Mouse (Mus musculus): ENCODE measurements around the gene Fam234b. TPM values are rescaled to one million over a fixed set of nuclear protein-coding genes. Genes with fewer than 3 reads are reported as not detected.

Gene Fam234b
- polyA plus RNA-seq, 1 experiment from 2014 or later, result 110 TPM

DNA sequence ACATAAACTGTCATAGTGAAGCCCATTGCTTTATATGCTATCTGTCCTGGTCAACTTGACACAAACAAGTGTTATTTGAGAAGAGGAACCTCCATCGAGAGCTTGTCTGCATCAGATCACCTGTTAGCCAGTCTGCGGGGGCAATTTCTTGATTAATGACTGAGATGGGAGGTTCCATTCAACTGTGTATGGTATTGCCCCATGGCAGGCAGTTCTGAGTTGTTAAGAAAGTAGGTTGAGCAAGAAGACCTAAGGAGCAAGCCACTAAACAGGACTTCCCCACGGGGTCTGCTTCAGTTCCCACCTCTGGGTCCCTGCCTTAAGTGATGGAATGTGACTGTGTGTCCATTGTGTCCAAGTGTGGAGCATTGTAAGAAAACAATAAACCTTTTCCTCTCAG lies 28.5 kb upstream of the Fam234b start:
- Histone ChIP-seq H3K4me3 (ENCODE audit: low read length) (no peak overlapping the region), H3K27ac (ENCODE audit: low read depth, low read length) (no peak overlapping the region), H3K9ac (ENCODE audit: low read depth, low read length) (no peak overlapping the region), H3K4me1 (ENCODE audit: control insufficient read depth, insufficient read depth, low read depth, low read length) (peaks cover 2% of the 10 kb centered on the region; the same call in 1 of the 2 replicates), H3K36me3 (ENCODE audit: control insufficient read depth, insufficient read depth, low read length) (no peaks in the 10 kb centered on the region), H3K9me3 (ENCODE audit: control insufficient read depth, low read length) (no peaks in the 10 kb centered on the region), H3K4me2 (ENCODE audit: low read length) (no peak overlapping the region), H3K27me3 (replicated peaks; ENCODE audit: control insufficient read depth, insufficient read depth, low read length) (no peaks in the 10 kb centered on the region; the same call in 1 of the 2 replicates)
- ATAC-seq, result no peak
- 85% methylated on average over 3 of the region's 3 CpGs for WGBS

DNA sequence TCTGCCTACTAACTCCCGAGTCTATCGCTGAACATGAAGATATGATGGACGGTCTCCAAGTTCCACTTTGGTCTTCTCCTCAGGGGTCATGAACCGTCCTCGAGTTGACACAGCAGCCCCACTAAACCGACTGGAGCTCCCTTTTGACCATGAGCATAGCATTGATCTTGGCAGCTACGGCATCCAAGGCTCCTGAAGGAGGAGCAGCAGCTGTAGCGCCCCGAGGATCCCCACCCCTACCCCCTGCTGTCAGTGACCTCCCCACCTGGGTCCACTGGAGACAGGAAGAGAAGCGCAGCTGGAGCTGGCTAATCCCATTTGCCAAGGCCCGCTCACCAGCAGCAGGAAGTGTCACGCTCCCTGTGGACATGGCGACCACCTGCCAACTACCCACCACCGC lies 26.0 kb upstream of the Fam234b start:
- Histone ChIP-seq H3K27me3 (replicated peaks; ENCODE audit: control insufficient read depth, insufficient read depth, low read length) (no peaks in the 10 kb centered on the region), H3K36me3 (ENCODE audit: control insufficient read depth, insufficient read depth, low read length) (no peaks in the 10 kb centered on the region), H3K27ac (ENCODE audit: low read depth, low read length) (no peak overlapping the region), H3K4me2 (ENCODE audit: low read length) (no peak overlapping the region), H3K9ac (ENCODE audit: low read depth, low read length) (no peak overlapping the region), H3K4me3 (ENCODE audit: low read length) (no peak overlapping the region), H3K4me1 (ENCODE audit: control insufficient read depth, insufficient read depth, low read depth, low read length) (peaks cover 2% of the 10 kb centered on the region; the same call in 1 of the 2 replicates), H3K9me3 (ENCODE audit: control insufficient read depth, low read length) (no peaks in the 10 kb centered on the region)
- 73% methylated on average over 14 of the region's 14 CpGs for WGBS
- no peak for ATAC-seq

DNA sequence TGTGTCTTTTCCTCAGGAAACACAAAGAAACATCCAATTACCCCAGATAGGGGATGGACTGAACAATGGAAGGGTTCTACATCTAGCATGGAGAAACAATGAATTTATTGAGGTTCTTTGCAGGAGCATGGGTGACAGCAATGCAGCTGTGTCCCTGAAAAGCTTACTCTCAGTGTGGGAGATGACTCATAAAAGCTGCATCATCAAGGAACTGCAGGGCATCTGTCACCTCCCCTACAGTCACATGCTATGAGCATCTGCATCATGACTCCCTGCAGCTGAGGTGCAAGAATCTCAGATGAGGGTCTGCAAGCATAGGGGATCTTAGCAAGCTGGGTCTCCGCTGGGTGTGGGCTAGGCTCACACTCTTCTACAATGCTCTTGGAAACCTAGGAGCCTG lies 22.8 kb upstream of the Fam234b start:
- Histone ChIP-seq H3K27me3 (replicated peaks; ENCODE audit: control insufficient read depth, insufficient read depth, low read length) (no peaks in the 10 kb centered on the region), H3K4me2 (ENCODE audit: low read length) (no peak overlapping the region), H3K36me3 (ENCODE audit: control insufficient read depth, insufficient read depth, low read length) (no peaks in the 10 kb centered on the region), H3K9me3 (ENCODE audit: control insufficient read depth, low read length) (no peaks in the 10 kb centered on the region), H3K4me1 (ENCODE audit: control insufficient read depth, insufficient read depth, low read depth, low read length) (no peaks in the 10 kb centered on the region), H3K4me3 (ENCODE audit: low read length) (no peak overlapping the region), H3K9ac (ENCODE audit: low read depth, low read length) (no peak overlapping the region), H3K27ac (ENCODE audit: low read depth, low read length) (no peak overlapping the region)
- no peak for ATAC-seq
- WGBS, result 95% methylated on average over 1 of the region's 1 CpGs

DNA sequence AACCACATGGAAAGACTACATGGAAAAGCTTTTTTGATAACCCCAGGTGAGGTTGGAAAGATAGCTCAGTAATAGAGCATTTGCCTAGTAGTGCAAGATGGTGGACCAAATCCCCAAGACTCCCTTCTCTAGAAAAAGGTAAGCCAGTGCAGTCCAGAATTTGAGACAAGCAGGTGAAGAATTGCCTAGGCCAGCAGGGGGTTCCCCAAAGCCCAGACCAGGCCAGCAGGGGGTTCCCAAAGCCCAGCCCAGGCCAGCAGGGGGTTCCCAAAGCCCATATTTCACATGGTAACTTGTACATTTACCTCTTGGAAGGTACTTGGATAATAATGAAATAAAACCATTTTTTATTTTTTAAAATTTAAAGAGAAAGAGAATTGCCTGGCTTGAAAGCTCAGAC lies 20.5 kb upstream of the Fam234b start:
- no peak overlapping the region for H3K4me3 ChIP-seq (ENCODE audit: low read length)
- ATAC-seq, result no peak
- no peak overlapping the region for H3K9ac ChIP-seq (ENCODE audit: low read depth, low read length)
- H3K27ac ChIP-seq (ENCODE audit: low read depth, low read length), result no peak overlapping the region
- H3K9me3 ChIP-seq (ENCODE audit: control insufficient read depth, low read length), result no peaks in the 10 kb centered on the region
- no peaks in the 10 kb centered on the region for H3K27me3 ChIP-seq (replicated peaks; ENCODE audit: control insufficient read depth, insufficient read depth, low read length)
- no peaks in the 10 kb centered on the region for H3K4me1 ChIP-seq (ENCODE audit: control insufficient read depth, insufficient read depth, low read depth, low read length)
- H3K4me2 ChIP-seq (ENCODE audit: low read length), result no peak overlapping the region
- H3K36me3 ChIP-seq (ENCODE audit: control insufficient read depth, insufficient read depth, low read length), result no peaks in the 10 kb centered on the region

DNA sequence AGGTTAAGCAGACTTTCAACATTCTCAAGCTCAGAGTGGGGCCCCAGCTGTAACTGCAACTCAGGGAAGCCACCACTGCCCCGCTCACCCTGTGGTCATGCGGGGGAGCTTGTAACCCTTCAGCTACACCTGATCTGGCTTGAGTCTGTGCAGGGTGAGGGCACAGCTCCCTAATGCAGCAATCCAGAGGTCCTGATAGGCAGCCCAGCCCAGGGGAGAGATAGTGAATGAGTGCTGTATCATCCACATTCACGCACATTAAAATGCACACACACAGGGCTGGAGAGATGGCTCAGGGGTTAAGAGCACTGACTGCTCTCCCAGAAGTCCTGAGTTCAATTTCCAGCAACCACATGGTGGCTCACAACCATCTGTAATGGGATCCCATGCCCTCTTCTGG lies 19.2 kb upstream of the Fam234b start:
- Histone ChIP-seq H3K36me3 (ENCODE audit: control insufficient read depth, insufficient read depth, low read length) (no peaks in the 10 kb centered on the region), H3K9me3 (ENCODE audit: control insufficient read depth, low read length) (no peaks in the 10 kb centered on the region), H3K4me3 (ENCODE audit: low read length) (no peak overlapping the region), H3K9ac (ENCODE audit: low read depth, low read length) (no peak overlapping the region), H3K27ac (ENCODE audit: low read depth, low read length) (no peak overlapping the region), H3K4me2 (ENCODE audit: low read length) (no peak overlapping the region), H3K4me1 (ENCODE audit: control insufficient read depth, insufficient read depth, low read depth, low read length) (no peaks in the 10 kb centered on the region), H3K27me3 (replicated peaks; ENCODE audit: control insufficient read depth, insufficient read depth, low read length) (no peaks in the 10 kb centered on the region)
- ATAC-seq, result no peak
- 54% methylated on average over 3 of the region's 3 CpGs for WGBS

DNA sequence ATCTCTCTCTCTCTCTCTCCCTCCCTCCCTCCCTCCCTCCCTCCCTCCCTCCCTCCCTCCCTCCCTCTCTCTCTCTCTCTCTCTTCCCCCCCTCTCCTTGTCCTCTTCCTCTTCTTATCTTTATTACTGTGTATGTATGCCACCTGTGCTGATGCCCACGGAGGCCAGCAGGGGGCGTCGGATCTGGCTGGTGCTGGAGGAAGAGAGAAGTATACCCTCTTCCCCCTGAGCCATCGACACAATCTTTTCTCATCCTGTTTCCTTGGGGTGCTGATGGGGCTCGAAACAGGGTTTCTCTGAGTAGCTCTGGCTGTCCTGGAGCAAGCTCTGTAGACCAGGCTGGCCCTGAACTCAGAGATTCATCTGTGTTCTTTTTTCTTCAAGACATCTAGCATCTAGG lies 14.9 kb upstream of the Fam234b start:
- WGBS, result 65% methylated on average over 4 of the region's 5 CpGs
- Histone ChIP-seq H3K9me3 (ENCODE audit: control insufficient read depth, low read length) (no peaks in the 10 kb centered on the region), H3K4me3 (ENCODE audit: low read length) (no peak overlapping the region), H3K27me3 (replicated peaks; ENCODE audit: control insufficient read depth, insufficient read depth, low read length) (no peaks in the 10 kb centered on the region), H3K4me1 (ENCODE audit: control insufficient read depth, insufficient read depth, low read depth, low read length) (no peaks in the 10 kb centered on the region), H3K9ac (ENCODE audit: low read depth, low read length) (no peak overlapping the region), H3K4me2 (ENCODE audit: low read length) (no peak overlapping the region), H3K27ac (ENCODE audit: low read depth, low read length) (no peak overlapping the region), H3K36me3 (ENCODE audit: control insufficient read depth, insufficient read depth, low read length) (no peaks in the 10 kb centered on the region)
- no peak for ATAC-seq

DNA sequence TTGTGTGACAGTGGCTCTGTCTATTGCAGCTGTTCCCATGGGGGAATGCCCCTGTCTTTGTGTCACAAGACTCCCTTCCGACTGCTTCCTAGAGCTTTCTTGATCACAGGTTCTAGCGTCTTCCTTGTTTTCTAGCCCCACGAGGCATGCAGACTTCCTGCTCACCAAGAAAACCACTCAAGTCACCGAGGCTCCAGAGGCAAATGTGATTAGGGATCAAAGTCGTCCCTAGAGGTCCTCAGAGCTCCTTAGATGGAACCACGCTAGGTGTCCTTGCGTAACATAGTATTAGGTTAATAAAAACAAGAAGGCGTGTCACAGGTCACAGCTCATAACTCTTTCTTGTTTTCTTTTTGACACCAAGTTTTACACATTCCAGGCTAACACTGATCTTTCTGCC lies 13.8 kb upstream of the Fam234b start:
- Histone ChIP-seq H3K4me1 (ENCODE audit: control insufficient read depth, insufficient read depth, low read depth, low read length) (no peaks in the 10 kb centered on the region), H3K4me3 (ENCODE audit: low read length) (no peak overlapping the region), H3K9ac (ENCODE audit: low read depth, low read length) (no peak overlapping the region), H3K27ac (ENCODE audit: low read depth, low read length) (no peak overlapping the region), H3K27me3 (replicated peaks; ENCODE audit: control insufficient read depth, insufficient read depth, low read length) (no peaks in the 10 kb centered on the region), H3K36me3 (ENCODE audit: control insufficient read depth, insufficient read depth, low read length) (no peaks in the 10 kb centered on the region), H3K9me3 (ENCODE audit: control insufficient read depth, low read length) (no peaks in the 10 kb centered on the region), H3K4me2 (ENCODE audit: low read length) (no peak overlapping the region)
- 58% methylated on average over 8 of the region's 8 CpGs for WGBS
- no peak for ATAC-seq

DNA sequence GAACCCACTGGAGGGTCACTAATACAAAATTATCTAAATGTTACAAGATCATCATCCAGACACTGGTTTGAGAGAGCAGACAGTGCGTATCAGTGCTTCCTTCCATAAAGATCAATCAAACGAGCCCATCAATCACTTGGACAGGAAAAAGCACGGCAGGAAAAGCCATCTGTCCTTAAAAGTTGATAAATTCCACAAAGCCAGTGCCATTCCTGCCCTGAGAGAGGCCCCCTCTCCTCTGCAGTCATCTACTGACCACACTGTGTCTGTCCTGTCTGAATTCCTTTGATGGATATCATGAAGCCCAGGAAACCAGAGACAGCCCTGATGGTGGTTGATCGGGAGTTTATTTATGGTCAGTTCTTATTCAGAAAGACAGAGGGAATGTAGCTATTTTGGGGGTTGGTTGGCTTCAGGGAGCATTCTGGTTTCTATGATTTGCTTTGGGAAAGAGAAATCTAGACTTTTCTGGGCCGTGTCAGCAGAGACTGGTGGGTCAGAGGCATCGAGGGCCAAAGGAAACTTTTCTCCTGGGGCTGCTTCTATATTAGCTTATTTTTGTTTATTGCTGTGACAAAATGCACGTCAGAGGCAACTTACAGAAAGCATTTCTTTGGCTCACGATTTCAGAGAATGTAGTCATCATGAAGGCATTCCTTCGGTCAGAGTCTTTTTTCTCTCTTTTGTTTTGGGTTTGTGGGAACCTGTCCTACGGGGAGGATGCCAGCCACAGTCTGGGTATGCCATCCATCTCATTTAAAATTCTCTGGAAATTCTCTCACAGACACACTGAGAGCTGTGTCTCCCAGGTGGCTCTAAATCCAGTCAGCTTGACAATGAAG lies 10.5 kb upstream of the Fam234b start:
- WGBS, result 55% methylated on average over 10 of the region's 10 CpGs
- no peaks in the 10 kb centered on the region for H3K9me3 ChIP-seq (ENCODE audit: control insufficient read depth, low read length)
- H3K4me3 ChIP-seq (ENCODE audit: low read length), result no peak overlapping the region
- no peak overlapping the region for H3K27ac ChIP-seq (ENCODE audit: low read depth, low read length)
- no peak overlapping the region for H3K4me2 ChIP-seq (ENCODE audit: low read length)
- no peak for ATAC-seq
- H3K36me3 ChIP-seq (ENCODE audit: control insufficient read depth, insufficient read depth, low read length), result no peaks in the 10 kb centered on the region
- H3K27me3 ChIP-seq (replicated peaks; ENCODE audit: control insufficient read depth, insufficient read depth, low read length), result no peaks in the 10 kb centered on the region
- no peaks in the 10 kb centered on the region for H3K4me1 ChIP-seq (ENCODE audit: control insufficient read depth, insufficient read depth, low read depth, low read length)
- H3K9ac ChIP-seq (ENCODE audit: low read depth, low read length), result no peak overlapping the region

DNA sequence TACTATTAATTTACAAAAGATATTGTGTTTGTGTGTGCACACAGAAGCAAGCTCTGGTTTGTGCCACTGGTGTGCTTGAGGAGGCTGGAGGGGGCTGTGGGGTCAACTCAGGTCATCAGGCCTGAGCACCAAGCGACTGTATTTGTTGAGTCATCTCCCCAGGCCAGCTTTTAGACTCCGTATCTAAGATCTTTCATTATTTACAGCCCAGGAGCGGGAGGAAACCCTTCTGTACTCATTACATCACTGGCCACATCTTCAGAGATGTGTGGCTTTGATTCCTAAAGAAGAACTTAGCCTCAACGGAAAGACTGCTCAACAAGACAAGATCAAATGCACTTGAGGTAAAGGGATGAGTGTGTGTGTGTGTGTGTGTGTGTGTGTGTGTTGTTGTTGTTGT lies 9.1 kb upstream of the Fam234b start:
- no peak overlapping the region for H3K27ac ChIP-seq (ENCODE audit: low read depth, low read length)
- no peak for ATAC-seq
- H3K9me3 ChIP-seq (ENCODE audit: control insufficient read depth, low read length), result no peaks in the 10 kb centered on the region
- no peak overlapping the region for H3K4me2 ChIP-seq (ENCODE audit: low read length)
- no peaks in the 10 kb centered on the region for H3K36me3 ChIP-seq (ENCODE audit: control insufficient read depth, insufficient read depth, low read length)
- H3K27me3 ChIP-seq (replicated peaks; ENCODE audit: control insufficient read depth, insufficient read depth, low read length), result no peaks in the 10 kb centered on the region
- no peaks in the 10 kb centered on the region for H3K4me1 ChIP-seq (ENCODE audit: control insufficient read depth, insufficient read depth, low read depth, low read length)
- H3K4me3 ChIP-seq (ENCODE audit: low read length), result no peak overlapping the region
- 76% methylated on average over 4 of the region's 4 CpGs for WGBS
- no peak overlapping the region for H3K9ac ChIP-seq (ENCODE audit: low read depth, low read length)
